Mouse (Mus musculus): ENCODE measurements around the gene Tectb. TPM values are rescaled to one million over a fixed set of nuclear protein-coding genes. Genes with fewer than 3 reads are reported as not detected.

Gene Tectb
- not detected for total RNA-seq (2023)

GRCm38 (mm10) chr19:55180433-55180832 is at the start of gene Tectb:
Gene Tectb, plus strand, starts transcription at chr19:55180733.

GRCm38 (mm10) chr19:55241186-55241645 is 60.7 kb downstream of the Tectb start, which contains the start of gene Gucy2g:
Gene Gucy2g, minus strand, starts transcription at chr19:55241236.

Other genes with a start within 250 kb of the Tectb start
- 7.5 TPM for gene Gpam, start 53.5 kb upstream of the Tectb start, total RNA-seq (2023)
- gene Gucy2g, start 60.5 kb downstream of the Tectb start, total RNA-seq (2023): not detected
- 29.8 TPM for gene Acsl5, start 71.2 kb downstream of the Tectb start, total RNA-seq (2023)
- 24.4 TPM for gene Zdhhc6, start 135.3 kb downstream of the Tectb start, total RNA-seq (2023)
- 40.8 TPM for gene Vti1a, start 135.6 kb downstream of the Tectb start, total RNA-seq (2023)